Mouse (Mus musculus) bone marrow macrophage, adult 2 months (primary cell): ENCODE data around the gene Gm47969. TPM values are rescaled to one million over a fixed set of nuclear protein-coding genes. Genes with fewer than 3 reads are reported as not detected.

ENCODE experiments used
- H3K27ac ChIP-seq: 2 replicates; pipeline ENCODE4 v1.5.1; 2012; ENCODE audit warnings: low read depth, low read length; ENCODE audit not compliant: insufficient read depth
- H3K4me1 ChIP-seq: 2 replicates; pipeline ENCODE4 v1.6.1; 2012; ENCODE audit warnings: low read length; ENCODE audit not compliant: control insufficient read depth, insufficient read depth
- H3K4me3 ChIP-seq: 2 replicates; pipeline ENCODE4 v1.5.1; 2012; ENCODE audit warnings: mild to moderate bottlenecking, low read length, moderate library complexity; ENCODE audit not compliant: insufficient read depth
- CTCF ChIP-seq: IDR thresholded peaks from 2 replicates; pipeline ENCODE4 v1.5.1; 2012; ENCODE audit warnings: low read depth, mild to moderate bottlenecking, low read length, moderate library complexity
- POLR2A ChIP-seq: IDR thresholded peaks from 2 replicates; pipeline ENCODE4 v1.6.1; 2012; ENCODE audit warnings: mild to moderate bottlenecking, low read depth, low read length, borderline replicate concordance
- polyA plus RNA-seq: library from polyadenylated mRNA; stranded (reverse); fragments of >200 nt; gene quantifications from 2 replicates; pipeline ENCODE4 v1.2.4, GENCODE M21; 2012; ENCODE audit not compliant: missing spikeins, insufficient read depth, insufficient read length

Gene Gm47969
- polyA plus RNA-seq, 1 experiment = not detected

GRCm38 (mm10) chr1:83075526-83076189 is 30.9 kb downstream of the Gm47969 start:
- TF ChIP-seq CTCF (no peak), POLR2A (no peak)
- no peak overlapping the region; the same call in 1 of the 2 replicates for H3K4me3 ChIP-seq

GRCm38 (mm10) chr1:83076190-83076917 is 31.6 kb downstream of the Gm47969 start:
- TF ChIP-seq CTCF (0 out of 2 replicates have a peak, but pooled peaks have one; percentile 21), POLR2A (no peak)
- no peaks in the 10 kb centered on the region for H3K4me1 ChIP-seq
- no peak overlapping the region for H3K27ac ChIP-seq
- H3K4me3 ChIP-seq = no peak overlapping the region; the same call in 1 of the 2 replicates

More at GRCm38 (mm10) chr1:83075526-83076189, 30.9 kb downstream of the Gm47969 start:
- no peaks in the 10 kb centered on the region for H3K4me1 ChIP-seq
- no peak overlapping the region for H3K27ac ChIP-seq

DNA sequence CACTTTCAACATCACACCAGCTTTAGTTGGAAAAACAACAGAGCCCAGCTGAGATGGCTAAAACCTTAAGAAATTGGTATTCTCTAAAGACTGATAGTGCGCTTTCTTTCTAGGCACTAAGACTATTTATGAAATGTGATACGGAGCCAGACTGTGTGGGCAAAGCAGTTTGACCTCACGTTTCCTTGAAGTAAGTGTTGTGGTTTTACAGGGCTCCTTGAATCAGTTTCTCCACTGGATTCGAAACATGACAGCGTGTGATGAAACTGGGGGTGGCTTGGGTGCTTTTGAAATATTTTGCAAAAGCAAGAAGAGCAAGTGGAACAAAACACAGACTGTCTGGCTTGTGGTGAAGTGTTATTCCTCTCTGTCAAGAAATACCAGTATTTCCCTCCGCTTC is 32.3 kb downstream of the Gm47969 start:
- no peak overlapping the region for H3K27ac ChIP-seq
- no peak overlapping the region for H3K4me3 ChIP-seq
- TF ChIP-seq CTCF = no peak
- no peak for TF ChIP-seq POLR2A
- no peaks in the 10 kb centered on the region for H3K4me1 ChIP-seq

- H3K4me3 ChIP-seq = no peak overlapping the region
- no peak overlapping the region for H3K27ac ChIP-seq
- TF ChIP-seq POLR2A = no peak
- TF ChIP-seq CTCF = no peak
- no peaks in the 10 kb centered on the region for H3K4me1 ChIP-seq
Observed at GRCm38 (mm10) chr1:83084790-83085189, 40.1 kb downstream of the Gm47969 start.

DNA sequence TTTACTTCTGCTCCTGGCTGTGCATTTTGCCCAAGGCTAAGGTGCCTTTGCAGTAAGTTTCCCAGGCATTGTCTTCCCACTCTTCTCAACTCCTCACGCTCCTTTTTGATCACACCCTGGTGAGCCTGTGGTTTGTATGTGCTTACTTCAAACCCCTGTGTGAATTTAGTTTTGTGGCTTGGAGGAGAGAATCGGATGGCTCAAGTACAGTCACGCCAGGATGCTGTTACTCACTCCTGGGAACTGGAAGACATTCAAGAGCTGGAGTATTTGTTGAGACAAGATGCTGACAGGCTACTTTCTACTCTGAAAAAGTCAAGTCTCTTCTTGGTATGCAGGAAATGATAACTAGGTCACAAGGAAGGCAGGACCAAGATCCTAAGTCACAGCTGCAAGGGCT is 46.5 kb downstream of the Gm47969 start:
- no peak overlapping the region for H3K4me3 ChIP-seq
- TF ChIP-seq CTCF (no peak), POLR2A (no peak)
- H3K27ac ChIP-seq = no peak overlapping the region
- no peaks in the 10 kb centered on the region for H3K4me1 ChIP-seq

Other genes with a start within 250 kb of the Gm47969 start
- gene Agfg1, start 205.4 kb upstream of the Gm47969 start, polyA plus RNA-seq = 31.8 and 38.3 TPM in 2 replicates
- 1.6 and 2.0 TPM in 2 replicates for gene A030005L19Rik, start 131.6 kb upstream of the Gm47969 start, polyA plus RNA-seq
- not detected in 2 replicates for gene A030014E15Rik, start 120.0 kb upstream of the Gm47969 start, polyA plus RNA-seq
- gene Gm6217, start 113.5 kb upstream of the Gm47969 start, polyA plus RNA-seq = not detected in 2 replicates
- not detected in 2 replicates for gene A030003K21Rik, start 101.5 kb upstream of the Gm47969 start, polyA plus RNA-seq
- not detected in 2 replicates for gene Gm7544, start 88.9 kb upstream of the Gm47969 start, polyA plus RNA-seq
- gene Gm47955, start 84.6 kb upstream of the Gm47969 start, polyA plus RNA-seq = not detected in 2 replicates
- not detected in 2 replicates for gene Gm47959, start 44.4 kb upstream of the Gm47969 start, polyA plus RNA-seq
- gene Slc19a3, start 6.5 kb upstream of the Gm47969 start, polyA plus RNA-seq = not detected in 2 replicates
- gene Krtap28-10, start 2.5 kb upstream of the Gm47969 start, polyA plus RNA-seq = not detected in 2 replicates
- not detected in 2 replicates for gene A030005K14Rik, start 14.4 kb downstream of the Gm47969 start, polyA plus RNA-seq
- not detected in 2 replicates for gene Krtap28-13, start 16.0 kb downstream of the Gm47969 start, polyA plus RNA-seq
- not detected in 2 replicates for gene Ccl20, start 71.8 kb downstream of the Gm47969 start, polyA plus RNA-seq
- not detected in 2 replicates for gene Daw1, start 114.8 kb downstream of the Gm47969 start, polyA plus RNA-seq